Mouse (Mus musculus) testis, adult 2 months (tissue): ENCODE results near the gene Gm37240.

Experiments
- CTCF ChIP-seq: fragments of 200-500 bp; IDR thresholded peaks from 2 replicates; pipeline ENCODE4 v1.5.1; 2012; ENCODE audit warnings: low read depth, mild to moderate bottlenecking, inconsistent platforms, low read length, moderate library complexity; ENCODE audit not compliant: control insufficient read depth, insufficient read depth, insufficient replicate concordance
- POLR2A ChIP-seq: fragments of 200-500 bp; IDR thresholded peaks from 2 replicates; pipeline ENCODE4 v1.6.1; 2012; ENCODE audit warnings: low read depth, mild to moderate bottlenecking, inconsistent platforms, low read length, moderate library complexity; ENCODE audit not compliant: control insufficient read depth

DNA sequence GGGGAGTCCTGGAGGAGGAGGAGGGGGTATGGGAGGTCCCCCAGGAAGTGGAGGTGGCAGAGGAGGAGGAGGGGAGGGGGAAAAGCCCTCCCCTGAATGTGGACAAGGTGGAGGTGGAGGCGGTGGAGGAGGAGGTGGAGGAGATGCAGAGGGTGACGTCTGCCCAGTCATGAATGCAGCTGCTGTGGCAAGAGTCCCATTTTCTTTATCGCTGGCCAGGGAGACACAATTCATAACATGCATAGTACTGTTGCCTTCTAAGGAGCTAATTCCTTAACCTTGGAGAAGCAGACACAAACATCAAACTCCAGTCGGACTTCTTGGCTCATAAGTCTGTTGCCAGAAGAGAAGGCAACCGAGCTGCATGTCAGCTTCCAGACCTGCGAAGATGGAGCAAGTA, 1412.9 kb downstream of the Gm37240 start:
- TF ChIP-seq POLR2A (no peak), CTCF (no peak)
